Mouse (Mus musculus): ENCODE measurements around the gene Dusp28.

DNA sequence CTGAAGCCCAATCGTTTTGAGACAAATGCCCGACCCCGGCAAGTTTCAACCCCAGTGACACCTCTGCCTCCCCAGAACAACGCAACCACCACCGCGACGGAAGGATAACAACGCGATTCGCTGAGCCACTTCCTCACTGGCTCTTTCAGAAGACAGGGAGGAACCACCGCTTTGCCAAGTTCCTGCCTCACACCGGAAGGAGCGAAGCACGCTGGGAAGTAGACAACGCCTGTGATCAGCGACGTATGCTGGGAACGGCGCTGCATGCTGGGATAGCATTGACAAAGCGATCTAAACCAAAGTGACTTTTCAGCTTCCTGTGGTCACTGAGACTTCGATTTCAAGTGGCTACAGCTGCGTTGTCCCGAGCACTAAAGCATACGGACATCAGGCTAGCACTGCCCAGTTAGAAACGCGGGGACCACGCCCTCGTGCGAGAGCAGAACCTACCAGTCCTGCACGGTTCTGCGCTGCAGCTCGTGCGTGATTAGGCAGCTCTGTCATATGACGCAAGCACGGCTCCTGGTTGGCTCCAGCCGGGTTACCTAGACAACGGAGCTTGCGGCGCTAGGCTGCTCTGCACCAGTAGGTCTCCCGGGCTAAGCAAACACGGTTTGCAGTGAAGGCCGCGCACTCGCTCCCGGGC, 27.5 kb downstream of the Dusp28 start, which contains the start of gene Capn10:
- TF ChIP-seq POLR2A (IDR thresholded peaks at IDR 0.05; ENCODE audit: low read depth, low read length) (peak; percentile 73), CTCF (IDR thresholded peaks at IDR 0.05; ENCODE audit: extremely low read depth, insufficient read length, insufficient replicate concordance, low read depth, low read length) (peak; percentile 3; the same call in 1 of the 2 replicates)

Measured in small intestine, adult 2 months (tissue).